Mouse (Mus musculus): ENCODE data around the gene Eef1a1.
"Not testable (repeated sequence)": the region's sequence is repeated elsewhere in the genome, so short reads cannot be mapped to it uniquely, and the experiment has no call there.

Gene Eef1a1

GRCm38 (mm10) chr9:78508106-78508786 is 19.3 kb upstream of the Eef1a1 start:
- DNase-seq (ENCODE audit: extremely low spot score), result no peak

GRCm38 (mm10) chr9:78506722-78507077 is 17.7 kb upstream of the Eef1a1 start:
- DNase-seq (ENCODE audit: extremely low spot score), result no peak

GRCm38 (mm10) chr9:78506002-78506721 is 17.2 kb upstream of the Eef1a1 start:
- no peak for DNase-seq (ENCODE audit: extremely low spot score)

- no peak for DNase-seq (ENCODE audit: extremely low spot score)
Observed at GRCm38 (mm10) chr9:78505223-78505622, 16.3 kb upstream of the Eef1a1 start.

- DNase-seq (ENCODE audit: extremely low spot score), result no peak
Observed at GRCm38 (mm10) chr9:78504679-78505078, 15.7 kb upstream of the Eef1a1 start.

- DNase-seq (ENCODE audit: extremely low spot score), result no peak
Observed at GRCm38 (mm10) chr9:78504133-78504532, 15.2 kb upstream of the Eef1a1 start.

- DNase-seq (ENCODE audit: extremely low spot score), result peak; percentile 73
Observed at GRCm38 (mm10) chr9:78503223-78504079, 14.5 kb upstream of the Eef1a1 start.

- no peak for DNase-seq (ENCODE audit: extremely low spot score)
Observed at GRCm38 (mm10) chr9:78501284-78501683, 12.3 kb upstream of the Eef1a1 start.

- no peak for DNase-seq (ENCODE audit: extremely low spot score)
Observed at GRCm38 (mm10) chr9:78500386-78500785, 11.4 kb upstream of the Eef1a1 start.

- no peak for DNase-seq (ENCODE audit: extremely low spot score)
Observed at GRCm38 (mm10) chr9:78493171-78493570, 4.2 kb upstream of the Eef1a1 start.

GRCm38 (mm10) chr9:78492254-78492653 is 3.3 kb upstream of the Eef1a1 start:
- DNase-seq (ENCODE audit: extremely low spot score), result no peak

GRCm38 (mm10) chr9:78491169-78491568 is 2.2 kb upstream of the Eef1a1 start:
- no peak for DNase-seq (ENCODE audit: extremely low spot score)

- not testable (repeated sequence) for DNase-seq (ENCODE audit: extremely low spot score)
Observed at GRCm38 (mm10) chr9:78488021-78488420, 930 bp downstream of the Eef1a1 start.

GRCm38 (mm10) chr9:78484660-78485059 is 4.3 kb downstream of the Eef1a1 start:
- no peak for DNase-seq (ENCODE audit: extremely low spot score)

- no peak for DNase-seq (ENCODE audit: extremely low spot score)
Observed at GRCm38 (mm10) chr9:78482386-78482785, 6.6 kb downstream of the Eef1a1 start.

- peak; percentile 98 for DNase-seq (ENCODE audit: extremely low spot score)
Observed at GRCm38 (mm10) chr9:78481423-78482331, 7.3 kb downstream of the Eef1a1 start.

- DNase-seq (ENCODE audit: extremely low spot score), result peak; percentile 84
Observed at GRCm38 (mm10) chr9:78480706-78481358, 8.1 kb downstream of the Eef1a1 start.

- DNase-seq (ENCODE audit: extremely low spot score), result not testable (repeated sequence)
Observed at GRCm38 (mm10) chr9:78480227-78480626, 8.7 kb downstream of the Eef1a1 start.

GRCm38 (mm10) chr9:78479308-78479707 is 9.6 kb downstream of the Eef1a1 start:
- DNase-seq (ENCODE audit: extremely low spot score), result not testable (repeated sequence)

GRCm38 (mm10) chr9:78478009-78478605 is 10.8 kb downstream of the Eef1a1 start:
- DNase-seq (ENCODE audit: extremely low spot score), result not testable (repeated sequence)

Measured in embryo, embryonic 9.5 days (tissue).